Mouse (Mus musculus) forebrain, embryonic 15.5 days (tissue): ENCODE results near the gene Ipo4. TPM values are rescaled to one million over a fixed set of nuclear protein-coding genes. Genes with fewer than 3 reads are reported as not detected.
A peak's percentile ranks its signal among the peaks of the same experiment; 100 is the strongest.

ENCODE experiments used
- ATAC-seq: fragments of 200-750 bp; cut with Nextera tagmentation; replicated peaks from 2 replicates; pipeline ENCODE4 v1.8.0; 2017; ENCODE audit warnings: mild to moderate bottlenecking, moderate TSS enrichment, moderate library complexity
- H3K27ac ChIP-seq: fragments of 300-500 bp; sonication (generic); replicated peaks from 2 replicates; pipeline ENCODE4 v1.5.1; 2015; ENCODE audit warnings: mild to moderate bottlenecking, inconsistent platforms
- H3K27me3 ChIP-seq: fragments of 300-500 bp; sonication (generic); 2 replicates; pipeline ENCODE4 v1.6.1; 2015; ENCODE audit warnings: inconsistent platforms
- H3K36me3 ChIP-seq: fragments of 300-500 bp; sonication (generic); 2 replicates; pipeline ENCODE4 v1.6.1; 2015; ENCODE audit warnings: mild to moderate bottlenecking, inconsistent platforms
- H3K4me1 ChIP-seq: fragments of 300-500 bp; sonication (generic); 2 replicates; pipeline ENCODE4 v1.6.1; 2015; ENCODE audit warnings: inconsistent platforms
- H3K4me2 ChIP-seq: fragments of 300-500 bp; sonication (generic); replicated peaks from 2 replicates; pipeline ENCODE4 v1.6.1; 2015; ENCODE audit warnings: mild to moderate bottlenecking, inconsistent platforms
- H3K4me3 ChIP-seq: fragments of 300-500 bp; sonication (generic); 2 replicates; pipeline ENCODE4 v1.5.1; 2015; ENCODE audit warnings: mild to moderate bottlenecking, inconsistent platforms
- H3K9ac ChIP-seq: fragments of 300-500 bp; sonication (generic); replicated peaks from 2 replicates; pipeline ENCODE4 v1.6.1; 2015; ENCODE audit warnings: mild to moderate bottlenecking, inconsistent platforms
- H3K9me3 ChIP-seq: fragments of 300-500 bp; sonication (generic); 2 replicates; pipeline ENCODE4 v1.6.1; 2016; ENCODE audit warnings: inconsistent platforms
- WGBS: fragments of 180-500 bp; shearing (Covaris S2); methylation state at CpG from one replicate; pipeline ENCODE4 v1.1.7; 2015; ENCODE audit warnings: mixed read lengths; 5-methylcytosine and 5-hydroxymethylcytosine counted together
- polyA plus RNA-seq: library from polyadenylated mRNA; unstranded; fragments of >200 nt; fragmentation: Nextera tagmentation; extraction: Ambion mirVana; gene quantifications from 2 replicates; pipeline ENCODE4 v1.2.1, GENCODE M21; 2015

The Ipo4 gene
- polyA plus RNA-seq, 1 experiment from 2014 or later: 82.1 TPM

GRCm38 (mm10) chr14:55651528-55651927, 15.8 kb upstream of the Ipo4 start:
- 90% methylated on average over 7 of the region's 7 CpGs for WGBS
- no peak overlapping the region for H3K9ac ChIP-seq
- H3K36me3 ChIP-seq: no peaks in the 10 kb centered on the region
- H3K27ac ChIP-seq: no peak overlapping the region
- no peak overlapping the region for H3K4me3 ChIP-seq
- no peaks in the 10 kb centered on the region for H3K27me3 ChIP-seq
- no peaks in the 10 kb centered on the region for H3K9me3 ChIP-seq
- no peak for ATAC-seq
- no peaks in the 10 kb centered on the region for H3K4me1 ChIP-seq
- no peak overlapping the region for H3K4me2 ChIP-seq

GRCm38 (mm10) chr14:55649884-55650283, 14.1 kb upstream of the Ipo4 start, which contains the start of gene Tssk4:
Gene Tssk4 (plus strand): TSS chr14:55650184.
- peaks cover 4% of the 10 kb centered on the region for H3K4me1 ChIP-seq
- H3K27ac ChIP-seq: no peak within 1 kb of the TSS
- no peaks in the 10 kb centered on the region for H3K27me3 ChIP-seq
- no peak within 1 kb of the TSS for H3K9ac ChIP-seq
- 97% methylated on average over 2 of the region's 2 CpGs for WGBS
- H3K36me3 ChIP-seq: no peaks in the 10 kb centered on the region
- no peak within 1 kb of the TSS for H3K4me2 ChIP-seq
- ATAC-seq: no peak
- H3K9me3 ChIP-seq: no peaks in the 10 kb centered on the region
- no peak within 1 kb of the TSS for H3K4me3 ChIP-seq

- Histone ChIP-seq H3K4me1 (peaks cover 22% of the 10 kb centered on the region), H3K27me3 (no peaks in the 10 kb centered on the region), H3K36me3 (peaks cover 18% of the 10 kb centered on the region), H3K4me3 (peak overlapping the region; percentile 71), H3K9me3 (no peaks in the 10 kb centered on the region), H3K4me2 (peak overlapping the region; percentile 76), H3K27ac (no peak overlapping the region), H3K9ac (peak overlapping the region; percentile 86)
- ATAC-seq: no peak
- WGBS: 29% methylated on average over 17 of the region's 17 CpGs
These were observed 8.6 kb upstream of the Ipo4 start for GRCm38 (mm10) chr14:55644261-55644888.

GRCm38 (mm10) chr14:55643060-55643907, 7.5 kb upstream of the Ipo4 start, which contains the start of gene Tm9sf1:
Gene Tm9sf1 (minus strand): TSS chr14:55643806.
- Histone ChIP-seq H3K36me3 (peaks cover 28% of the 10 kb centered on the region), H3K9me3 (no peaks in the 10 kb centered on the region), H3K4me2 (peak within 1 kb of the TSS; percentile 76), H3K4me3 (peak within 1 kb of the TSS; percentile 71), H3K4me1 (peaks cover 22% of the 10 kb centered on the region), H3K27ac (peak within 1 kb of the TSS; percentile 94), H3K9ac (peak within 1 kb of the TSS; percentile 86), H3K27me3 (no peaks in the 10 kb centered on the region)
- peak; percentile 92 for ATAC-seq
- under 1% methylated on average over 83 of the region's 89 CpGs for WGBS

- peak overlapping the region; percentile 86 for H3K9ac ChIP-seq
- peaks cover 22% of the 10 kb centered on the region for H3K4me1 ChIP-seq
- peaks cover 34% of the 10 kb centered on the region for H3K36me3 ChIP-seq
- ATAC-seq: peak; percentile 57
- H3K27ac ChIP-seq: peak overlapping the region; percentile 94
- H3K4me3 ChIP-seq: peak overlapping the region; percentile 71
- 20% methylated on average over 8 of the region's 8 CpGs for WGBS
- no peaks in the 10 kb centered on the region for H3K27me3 ChIP-seq
- no peaks in the 10 kb centered on the region for H3K9me3 ChIP-seq
- peak overlapping the region; percentile 76 for H3K4me2 ChIP-seq
These were observed 6.9 kb upstream of the Ipo4 start for GRCm38 (mm10) chr14:55642679-55643059.

- Histone ChIP-seq H3K4me3 (no peak overlapping the region), H3K27me3 (no peaks in the 10 kb centered on the region), H3K36me3 (peaks cover 45% of the 10 kb centered on the region), H3K4me1 (peaks cover 23% of the 10 kb centered on the region), H3K4me2 (no peak overlapping the region), H3K27ac (no peak overlapping the region), H3K9ac (no peak overlapping the region), H3K9me3 (no peaks in the 10 kb centered on the region)
- 97% methylated on average over 13 of the region's 13 CpGs for WGBS
- no peak for ATAC-seq
These were observed 5.5 kb upstream of the Ipo4 start for GRCm38 (mm10) chr14:55641291-55641690.

- peaks cover 28% of the 10 kb centered on the region for H3K4me1 ChIP-seq
- no peak for ATAC-seq
- no peaks in the 10 kb centered on the region for H3K9me3 ChIP-seq
- no peak overlapping the region for H3K4me3 ChIP-seq
- H3K4me2 ChIP-seq: no peak overlapping the region
- H3K27ac ChIP-seq: no peak overlapping the region
- peaks cover 47% of the 10 kb centered on the region for H3K36me3 ChIP-seq
- H3K9ac ChIP-seq: no peak overlapping the region
- no peaks in the 10 kb centered on the region for H3K27me3 ChIP-seq
- WGBS: 98% methylated on average over 14 of the region's 14 CpGs
These were observed 5.1 kb upstream of the Ipo4 start for GRCm38 (mm10) chr14:55640816-55641215.

GRCm38 (mm10) chr14:55637795-55638194, 2.0 kb upstream of the Ipo4 start, which contains the start of gene Gm49378:
Gene Gm49378 (minus strand): TSS chr14:55637895.
- no peak for ATAC-seq
- 94% methylated on average over 9 of the region's 9 CpGs for WGBS
- no peaks in the 10 kb centered on the region for H3K27me3 ChIP-seq
- H3K4me2 ChIP-seq: no peak within 1 kb of the TSS
- peaks cover 56% of the 10 kb centered on the region for H3K36me3 ChIP-seq
- H3K4me1 ChIP-seq: peaks cover 25% of the 10 kb centered on the region
- no peak within 1 kb of the TSS for H3K4me3 ChIP-seq
- no peaks in the 10 kb centered on the region for H3K9me3 ChIP-seq
- no peak within 1 kb of the TSS for H3K27ac ChIP-seq
- no peak within 1 kb of the TSS for H3K9ac ChIP-seq

- peak; percentile 85 for ATAC-seq
- H3K4me2 ChIP-seq: peak overlapping the region; percentile 91
- H3K9ac ChIP-seq: peak overlapping the region; percentile 80
- peaks cover 67% of the 10 kb centered on the region for H3K36me3 ChIP-seq
- H3K27ac ChIP-seq: peak overlapping the region; percentile 89
- H3K27me3 ChIP-seq: no peaks in the 10 kb centered on the region
- H3K9me3 ChIP-seq: no peaks in the 10 kb centered on the region
- peaks cover 17% of the 10 kb centered on the region for H3K4me1 ChIP-seq
- peak overlapping the region; percentile 77 for H3K4me3 ChIP-seq
- WGBS: 4% methylated on average over 23 of the region's 23 CpGs
These were observed 759 bp downstream of the Ipo4 start for GRCm38 (mm10) chr14:55634874-55635522.

GRCm38 (mm10) chr14:55629312-55629711, 6.4 kb downstream of the Ipo4 start:
- no peak overlapping the region for H3K9ac ChIP-seq
- no peaks in the 10 kb centered on the region for H3K27me3 ChIP-seq
- H3K4me3 ChIP-seq: no peak overlapping the region
- H3K4me2 ChIP-seq: no peak overlapping the region
- ATAC-seq: no peak
- peaks cover 3% of the 10 kb centered on the region for H3K4me1 ChIP-seq
- 49% methylated on average over 5 of the region's 5 CpGs for WGBS
- no peak overlapping the region for H3K27ac ChIP-seq
- H3K9me3 ChIP-seq: no peaks in the 10 kb centered on the region
- peaks cover 84% of the 10 kb centered on the region for H3K36me3 ChIP-seq

GRCm38 (mm10) chr14:55628077-55628827, 7.5 kb downstream of the Ipo4 start:
- H3K36me3 ChIP-seq: peaks cover 80% of the 10 kb centered on the region
- 92% methylated on average over 27 of the region's 27 CpGs for WGBS
- no peak for ATAC-seq

More at GRCm38 (mm10) chr14:55628077-55628827, 7.5 kb downstream of the Ipo4 start:
- H3K4me3 ChIP-seq: no peak overlapping the region
- H3K4me1 ChIP-seq: no peaks in the 10 kb centered on the region
- H3K27me3 ChIP-seq: no peaks in the 10 kb centered on the region
- H3K9me3 ChIP-seq: no peaks in the 10 kb centered on the region
- no peak overlapping the region for H3K9ac ChIP-seq
- H3K4me2 ChIP-seq: no peak overlapping the region
- H3K27ac ChIP-seq: no peak overlapping the region
